Mouse (Mus musculus): ENCODE data around the gene Coro2b. TPM values are rescaled to one million over a fixed set of nuclear protein-coding genes. Genes with fewer than 3 reads are reported as not detected.

Coro2b gene
- total and polyA plus RNA-seq, 2 experiments from 2014 or later, result 24.7 to 47.2 TPM

GRCm38 (mm10) chr9:62380351-62380750, 156.5 kb downstream of the Coro2b start:
- Histone ChIP-seq H3K27me3 (ENCODE audit: insufficient read depth, low read length) (no peaks in the 10 kb centered on the region), H3K4me1 (ENCODE audit: insufficient read depth, low read length) (no peaks in the 10 kb centered on the region), H3K27ac (no peak overlapping the region), H3K4me2 (ENCODE audit: low read depth, low read length) (no peak overlapping the region), H3K9ac (replicated peaks; ENCODE audit: low read length) (no peak overlapping the region), H3K4me3 (ENCODE audit: low read length) (no peak overlapping the region), H3K9me3 (ENCODE audit: low read length) (no peaks in the 10 kb centered on the region), H3K36me3 (ENCODE audit: insufficient read depth, low read length) (peaks cover 26% of the 10 kb centered on the region; the same call in 1 of the 2 replicates)
- no peak for ATAC-seq
- no peak for TF ChIP-seq CTCF (IDR thresholded peaks at IDR 0.05; ENCODE audit: low read depth)
- WGBS, result 52% methylated on average over 5 of the region's 5 CpGs
- DNase-seq (ENCODE audit: low spot score), result no peak

- H3K36me3 ChIP-seq (ENCODE audit: insufficient read depth, low read length), result peaks cover 35% of the 10 kb centered on the region; the same call in 1 of the 2 replicates
Measured at GRCm38 (mm10) chr9:62377897-62378296, 158.9 kb downstream of the Coro2b start.

GRCm38 (mm10) chr9:62374276-62374675, 162.6 kb downstream of the Coro2b start:
- Histone ChIP-seq H3K4me1 (ENCODE audit: insufficient read depth, low read length) (no peaks in the 10 kb centered on the region; the same call in none of the 2 replicates), H3K9ac (replicated peaks; ENCODE audit: low read length) (no peak overlapping the region), H3K27me3 (ENCODE audit: insufficient read depth, low read length) (no peaks in the 10 kb centered on the region), H3K4me2 (ENCODE audit: low read depth, low read length) (no peak overlapping the region), H3K4me3 (ENCODE audit: low read length) (no peak overlapping the region), H3K27ac (no peak overlapping the region), H3K9me3 (ENCODE audit: low read length) (no peaks in the 10 kb centered on the region), H3K36me3 (ENCODE audit: insufficient read depth, low read length) (peaks cover 27% of the 10 kb centered on the region; the same call in 1 of the 2 replicates)
- TF ChIP-seq CTCF (IDR thresholded peaks at IDR 0.05; ENCODE audit: low read depth), result no peak
- DNase-seq (ENCODE audit: low spot score) (no peak), ATAC-seq (no peak)
- 80% methylated on average over 3 of the region's 3 CpGs for WGBS

More at GRCm38 (mm10) chr9:62377897-62378296, 158.9 kb downstream of the Coro2b start:
- no peak overlapping the region for H3K4me3 ChIP-seq (ENCODE audit: low read length)
- 93% methylated on average over 10 of the region's 10 CpGs for WGBS
- DNase-seq (ENCODE audit: low spot score), result no peak
- H3K4me2 ChIP-seq (ENCODE audit: low read depth, low read length), result no peak overlapping the region
- no peak for ATAC-seq
- no peak overlapping the region for H3K9ac ChIP-seq (replicated peaks; ENCODE audit: low read length)
- no peaks in the 10 kb centered on the region for H3K27me3 ChIP-seq (ENCODE audit: insufficient read depth, low read length)
- no peaks in the 10 kb centered on the region; the same call in 1 of the 2 replicates for H3K4me1 ChIP-seq (ENCODE audit: insufficient read depth, low read length)
- H3K27ac ChIP-seq, result no peak overlapping the region
- no peak for TF ChIP-seq CTCF (IDR thresholded peaks at IDR 0.05; ENCODE audit: low read depth)
- no peaks in the 10 kb centered on the region for H3K9me3 ChIP-seq (ENCODE audit: low read length)

DNA sequence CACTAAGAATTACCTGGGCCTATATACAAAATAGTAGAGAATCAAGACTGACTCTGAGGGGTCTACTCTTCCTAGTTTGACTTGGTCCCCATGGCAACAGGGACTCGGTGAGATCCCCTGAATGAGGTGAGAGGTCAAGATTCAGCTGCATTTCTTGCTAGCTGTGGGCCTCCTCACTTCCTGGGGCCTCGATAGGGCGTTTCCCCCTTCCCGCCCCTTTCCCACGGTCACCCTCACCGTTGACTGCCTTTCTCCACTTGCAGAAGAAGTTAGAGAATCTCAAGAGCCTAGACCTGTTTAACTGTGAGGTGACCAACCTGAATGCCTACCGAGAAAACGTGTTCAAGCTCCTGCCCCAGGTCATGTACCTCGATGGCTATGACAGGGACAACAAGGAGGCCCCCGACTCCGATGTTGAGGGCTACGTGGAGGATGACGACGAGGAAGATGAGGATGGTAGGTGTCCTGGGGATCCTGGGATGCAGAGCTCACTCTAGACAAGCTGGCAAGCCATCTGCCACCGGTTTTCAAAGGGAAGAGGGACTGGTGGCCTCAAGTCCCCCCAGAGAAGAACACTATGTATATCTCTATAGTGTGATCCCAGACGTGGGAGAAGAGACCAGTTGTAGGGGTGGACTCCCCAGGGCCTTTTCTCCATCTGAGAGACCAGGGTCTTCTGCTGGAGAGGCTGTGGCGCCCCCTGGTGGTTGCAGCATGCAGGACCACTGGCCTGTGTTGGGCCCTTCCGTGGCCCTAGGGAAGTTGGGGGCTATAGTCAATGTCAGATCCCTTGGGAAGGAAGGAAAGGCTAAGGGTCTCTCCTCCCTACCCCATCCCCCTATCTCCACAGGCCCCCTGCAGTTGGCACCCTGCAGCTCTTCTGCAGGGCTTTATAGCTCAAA, 163.4 kb downstream of the Coro2b start:
- no peak overlapping the region for H3K4me3 ChIP-seq (ENCODE audit: low read length)
- H3K27me3 ChIP-seq (ENCODE audit: insufficient read depth, low read length), result no peaks in the 10 kb centered on the region
- H3K4me2 ChIP-seq (ENCODE audit: low read depth, low read length), result no peak overlapping the region
- peaks cover 27% of the 10 kb centered on the region; the same call in 1 of the 2 replicates for H3K36me3 ChIP-seq (ENCODE audit: insufficient read depth, low read length)
- no peaks in the 10 kb centered on the region for H3K9me3 ChIP-seq (ENCODE audit: low read length)
- no peak overlapping the region for H3K9ac ChIP-seq (replicated peaks; ENCODE audit: low read length)
- 56% methylated on average over 18 of the region's 18 CpGs for WGBS
- H3K4me1 ChIP-seq (ENCODE audit: insufficient read depth, low read length), result peaks cover under 1% of the 10 kb centered on the region
- peak; percentile 83 for TF ChIP-seq CTCF (IDR thresholded peaks at IDR 0.05; ENCODE audit: low read depth)
- peak; percentile 33; the same call in 1 of the 2 replicates for ATAC-seq
- no peak overlapping the region for H3K27ac ChIP-seq
- DNase-seq (ENCODE audit: low spot score), result peak; percentile 63

GRCm38 (mm10) chr9:62372556-62373221, 164.2 kb downstream of the Coro2b start:
- no peaks in the 10 kb centered on the region for H3K9me3 ChIP-seq (ENCODE audit: low read length)
- 83% methylated on average over 9 of the region's 9 CpGs for WGBS
- TF ChIP-seq CTCF (IDR thresholded peaks at IDR 0.05; ENCODE audit: low read depth), result no peak

GRCm38 (mm10) chr9:62371745-62372555, 164.9 kb downstream of the Coro2b start:
- no peak for TF ChIP-seq CTCF (IDR thresholded peaks at IDR 0.05; ENCODE audit: low read depth)
- no peak overlapping the region for H3K4me3 ChIP-seq (ENCODE audit: low read length)
- ATAC-seq (no peak), DNase-seq (ENCODE audit: low spot score) (no peak)
- no peaks in the 10 kb centered on the region for H3K9me3 ChIP-seq (ENCODE audit: low read length)
- H3K27me3 ChIP-seq (ENCODE audit: insufficient read depth, low read length), result no peaks in the 10 kb centered on the region
- no peak overlapping the region for H3K9ac ChIP-seq (replicated peaks; ENCODE audit: low read length)
- no peak overlapping the region for H3K27ac ChIP-seq
- H3K36me3 ChIP-seq (ENCODE audit: insufficient read depth, low read length), result peaks cover 18% of the 10 kb centered on the region; the same call in 1 of the 2 replicates
- no peak overlapping the region for H3K4me2 ChIP-seq (ENCODE audit: low read depth, low read length)
- H3K4me1 ChIP-seq (ENCODE audit: insufficient read depth, low read length), result peaks cover 16% of the 10 kb centered on the region
- 67% methylated on average over 16 of the region's 16 CpGs for WGBS

More at GRCm38 (mm10) chr9:62372556-62373221, 164.2 kb downstream of the Coro2b start:
- H3K27me3 ChIP-seq (ENCODE audit: insufficient read depth, low read length), result no peaks in the 10 kb centered on the region
- no peak for DNase-seq (ENCODE audit: low spot score)
- H3K4me1 ChIP-seq (ENCODE audit: insufficient read depth, low read length), result peaks cover 8% of the 10 kb centered on the region
- H3K4me3 ChIP-seq (ENCODE audit: low read length), result no peak overlapping the region
- no peak for ATAC-seq
- H3K4me2 ChIP-seq (ENCODE audit: low read depth, low read length), result no peak overlapping the region
- H3K9ac ChIP-seq (replicated peaks; ENCODE audit: low read length), result no peak overlapping the region
- no peak overlapping the region for H3K27ac ChIP-seq
- peaks cover 23% of the 10 kb centered on the region; the same call in 1 of the 2 replicates for H3K36me3 ChIP-seq (ENCODE audit: insufficient read depth, low read length)
